Mouse (Mus musculus) spleen, adult 2 months (tissue): Measurements from ENCODE around the gene Icmt.

Experiments used
- CTCF ChIP-seq: fragments of 200-500 bp; IDR thresholded peaks from 2 replicates; pipeline ENCODE4 v1.5.1; 2011; ENCODE audit warnings: mild to moderate bottlenecking, inconsistent platforms; ENCODE audit not compliant: insufficient read depth, insufficient read length, insufficient replicate concordance; ENCODE audit errors: extremely low read depth
- POLR2A ChIP-seq: fragments of 200-500 bp; IDR thresholded peaks from 2 replicates; pipeline ENCODE4 v1.6.1; 2011; ENCODE audit warnings: low read depth, low read length, inconsistent platforms

DNA sequence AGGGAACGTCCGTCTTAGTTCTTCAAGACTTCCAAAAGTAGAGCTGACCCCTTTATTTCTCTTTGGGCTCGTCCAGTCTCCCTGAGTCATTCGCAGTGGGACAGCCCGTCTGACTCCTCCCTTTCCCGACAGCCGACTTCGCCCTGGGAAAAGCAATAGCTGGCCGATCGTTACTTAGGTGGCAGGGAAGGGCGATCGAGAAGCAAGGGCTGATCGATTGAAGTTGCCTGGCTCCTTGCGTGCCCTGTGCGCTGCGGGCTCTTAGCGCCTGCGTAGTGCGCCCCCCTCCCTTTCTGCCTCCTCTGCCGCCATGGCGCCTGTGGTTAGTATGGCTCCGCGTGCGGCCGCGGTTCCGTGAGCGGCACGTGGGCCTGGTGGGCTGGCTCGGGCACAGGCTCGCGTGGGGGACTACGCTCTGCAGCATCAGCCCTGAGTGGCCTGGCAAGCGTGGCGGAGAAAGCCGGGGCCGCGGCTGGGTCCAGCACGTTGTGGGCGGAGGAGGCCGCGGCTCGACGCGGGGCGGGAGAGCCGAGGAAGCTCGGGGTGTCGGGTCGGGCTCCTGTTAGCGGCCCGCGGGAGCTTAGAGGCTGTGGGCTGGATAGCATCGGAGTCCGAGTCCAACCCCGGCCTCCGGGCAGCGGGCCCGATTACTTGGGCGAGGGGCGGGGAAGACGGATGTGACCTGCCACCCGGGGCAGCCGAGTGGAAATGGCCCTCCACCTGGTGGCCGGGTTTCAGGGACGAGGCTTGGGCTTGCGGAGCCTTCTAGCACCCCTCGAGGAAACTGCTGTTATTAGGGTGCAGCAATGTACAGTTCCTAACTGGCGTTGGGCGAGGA lies 28.8 kb downstream of the Icmt start, which contains the start of gene Rpl22:
- peak; percentile 1; the same call in 1 of the 2 replicates for TF ChIP-seq CTCF
- TF ChIP-seq POLR2A: 0 out of 2 replicates have a peak, but pooled peaks have one; percentile 12
